Mouse (Mus musculus): Measurements from ENCODE around the gene Slc7a5. TPM values are rescaled to one million over a fixed set of nuclear protein-coding genes. Genes with fewer than 3 reads are reported as not detected.

The Slc7a5 gene
- polyA plus RNA-seq, 1 experiment from 2014 or later, result 38.7 TPM

- WGBS, result 56% methylated on average over 19 of the region's 19 CpGs
- Histone ChIP-seq H3K4me2 (peak overlapping the region; percentile 63), H3K9me3 (no peaks in the 10 kb centered on the region), H3K9ac (peak overlapping the region; percentile 67), H3K27ac (replicated peaks) (peak overlapping the region; percentile 76), H3K27me3 (no peaks in the 10 kb centered on the region), H3K36me3 (peaks cover 4% of the 10 kb centered on the region; the same call in 1 of the 2 replicates), H3K4me1 (replicated peaks) (peaks cover 50% of the 10 kb centered on the region), H3K4me3 (peak overlapping the region; percentile 34)
- ATAC-seq (ENCODE audit: low read depth), result no peak
Measured at GRCm38 (mm10) chr8:121948321-121949145, 41.0 kb upstream of the Slc7a5 start.

- peak overlapping the region; percentile 76 for H3K27ac ChIP-seq (replicated peaks)
- peaks cover 3% of the 10 kb centered on the region; the same call in 1 of the 2 replicates for H3K36me3 ChIP-seq
- H3K9me3 ChIP-seq, result no peaks in the 10 kb centered on the region
- H3K4me2 ChIP-seq, result peak overlapping the region; percentile 63
- peak overlapping the region; percentile 34 for H3K4me3 ChIP-seq
- peaks cover 43% of the 10 kb centered on the region for H3K4me1 ChIP-seq (replicated peaks)
- ATAC-seq (ENCODE audit: low read depth), result no peak
- no peaks in the 10 kb centered on the region for H3K27me3 ChIP-seq
- H3K9ac ChIP-seq, result peak overlapping the region; percentile 67
- WGBS, result 1% methylated on average over 18 of the region's 18 CpGs
Measured at GRCm38 (mm10) chr8:121947753-121948141, 40.3 kb upstream of the Slc7a5 start.

GRCm38 (mm10) chr8:121947047-121947752 lies 39.7 kb upstream of the Slc7a5 start:
- Histone ChIP-seq H3K4me3 (peak overlapping the region; percentile 34), H3K4me1 (replicated peaks) (peaks cover 37% of the 10 kb centered on the region), H3K36me3 (no peaks in the 10 kb centered on the region), H3K27ac (replicated peaks) (peak overlapping the region; percentile 75), H3K4me2 (peak overlapping the region; percentile 63), H3K27me3 (no peaks in the 10 kb centered on the region), H3K9ac (peak overlapping the region; percentile 67), H3K9me3 (no peaks in the 10 kb centered on the region)
- no peak for ATAC-seq (ENCODE audit: low read depth)
- 28% methylated on average over 19 of the region's 19 CpGs for WGBS

GRCm38 (mm10) chr8:121946351-121946750 lies 38.9 kb upstream of the Slc7a5 start:
- no peak overlapping the region for H3K4me2 ChIP-seq
- H3K27ac ChIP-seq (replicated peaks), result no peak overlapping the region
- 76% methylated on average over 7 of the region's 7 CpGs for WGBS
- no peak for ATAC-seq (ENCODE audit: low read depth)
- peaks cover 29% of the 10 kb centered on the region for H3K4me1 ChIP-seq (replicated peaks)
- no peak overlapping the region for H3K9ac ChIP-seq
- H3K9me3 ChIP-seq, result no peaks in the 10 kb centered on the region
- no peaks in the 10 kb centered on the region for H3K27me3 ChIP-seq
- H3K4me3 ChIP-seq, result no peak overlapping the region
- no peaks in the 10 kb centered on the region for H3K36me3 ChIP-seq

GRCm38 (mm10) chr8:121944831-121945230 lies 37.3 kb upstream of the Slc7a5 start, which contains the start of gene Car5a:
Car5a (minus strand) TSS chr8:121944904.
- H3K9ac ChIP-seq, result no peak within 1 kb of the TSS
- H3K27ac ChIP-seq (replicated peaks), result no peak within 1 kb of the TSS
- no peaks in the 10 kb centered on the region for H3K9me3 ChIP-seq
- H3K27me3 ChIP-seq, result no peaks in the 10 kb centered on the region
- no peak for ATAC-seq (ENCODE audit: low read depth)
- peaks cover 27% of the 10 kb centered on the region for H3K4me1 ChIP-seq (replicated peaks)
- H3K36me3 ChIP-seq, result no peaks in the 10 kb centered on the region
- no peak within 1 kb of the TSS for H3K4me3 ChIP-seq
- no peak within 1 kb of the TSS for H3K4me2 ChIP-seq

- Histone ChIP-seq H3K9ac (no peak overlapping the region), H3K4me3 (no peak overlapping the region), H3K4me1 (replicated peaks) (peaks cover 19% of the 10 kb centered on the region), H3K4me2 (no peak overlapping the region), H3K27ac (replicated peaks) (no peak overlapping the region), H3K9me3 (no peaks in the 10 kb centered on the region), H3K36me3 (no peaks in the 10 kb centered on the region), H3K27me3 (no peaks in the 10 kb centered on the region)
- WGBS, result 85% methylated on average over 8 of the region's 8 CpGs
- no peak for ATAC-seq (ENCODE audit: low read depth)
Measured at GRCm38 (mm10) chr8:121943716-121944115, 36.2 kb upstream of the Slc7a5 start.

- H3K9me3 ChIP-seq, result no peaks in the 10 kb centered on the region
- H3K4me1 ChIP-seq (replicated peaks), result peaks cover 13% of the 10 kb centered on the region
- no peak for ATAC-seq (ENCODE audit: low read depth)
- no peaks in the 10 kb centered on the region for H3K36me3 ChIP-seq
- no peak overlapping the region for H3K4me2 ChIP-seq
- H3K27ac ChIP-seq (replicated peaks), result no peak overlapping the region
- 55% methylated on average over 2 of the region's 2 CpGs for WGBS
- no peaks in the 10 kb centered on the region for H3K27me3 ChIP-seq
- no peak overlapping the region for H3K9ac ChIP-seq
- H3K4me3 ChIP-seq, result no peak overlapping the region
Measured at GRCm38 (mm10) chr8:121943057-121943540, 35.6 kb upstream of the Slc7a5 start.

GRCm38 (mm10) chr8:121938732-121939131 lies 31.2 kb upstream of the Slc7a5 start:
- H3K27me3 ChIP-seq, result no peaks in the 10 kb centered on the region
- no peak for ATAC-seq (ENCODE audit: low read depth)
- no peak overlapping the region for H3K9ac ChIP-seq
- H3K4me3 ChIP-seq, result no peak overlapping the region
- no peaks in the 10 kb centered on the region for H3K36me3 ChIP-seq
- H3K27ac ChIP-seq (replicated peaks), result no peak overlapping the region
- H3K9me3 ChIP-seq, result no peaks in the 10 kb centered on the region
- H3K4me2 ChIP-seq, result no peak overlapping the region
- WGBS, result 89% methylated on average over 7 of the region's 7 CpGs
- H3K4me1 ChIP-seq (replicated peaks), result peaks cover 27% of the 10 kb centered on the region

GRCm38 (mm10) chr8:121936391-121936790 lies 28.9 kb upstream of the Slc7a5 start:
- no peak overlapping the region for H3K4me3 ChIP-seq
- no peak overlapping the region for H3K9ac ChIP-seq
- no peak for ATAC-seq (ENCODE audit: low read depth)
- H3K27me3 ChIP-seq, result no peaks in the 10 kb centered on the region
- 56% methylated on average over 14 of the region's 14 CpGs for WGBS
- no peaks in the 10 kb centered on the region for H3K9me3 ChIP-seq
- H3K4me1 ChIP-seq (replicated peaks), result peaks cover 27% of the 10 kb centered on the region
- no peaks in the 10 kb centered on the region for H3K36me3 ChIP-seq
- H3K27ac ChIP-seq (replicated peaks), result peak overlapping the region; percentile 89
- H3K4me2 ChIP-seq, result no peak overlapping the region

GRCm38 (mm10) chr8:121935341-121936294 lies 28.1 kb upstream of the Slc7a5 start:
- H3K9me3 ChIP-seq, result no peaks in the 10 kb centered on the region
- H3K4me3 ChIP-seq, result no peak overlapping the region
- H3K4me2 ChIP-seq, result peak overlapping the region; percentile 24
- peak overlapping the region; percentile 53 for H3K9ac ChIP-seq
- peak; percentile 88 for ATAC-seq (ENCODE audit: low read depth)
- H3K36me3 ChIP-seq, result no peaks in the 10 kb centered on the region
- peaks cover 27% of the 10 kb centered on the region for H3K4me1 ChIP-seq (replicated peaks)
- H3K27ac ChIP-seq (replicated peaks), result peak overlapping the region; percentile 89
- 38% methylated on average over 12 of the region's 12 CpGs for WGBS
- no peaks in the 10 kb centered on the region for H3K27me3 ChIP-seq

GRCm38 (mm10) chr8:121934923-121935322 lies 27.4 kb upstream of the Slc7a5 start:
- Histone ChIP-seq H3K27me3 (no peaks in the 10 kb centered on the region), H3K9ac (peak overlapping the region; percentile 26; the same call in 1 of the 2 replicates), H3K4me1 (replicated peaks) (peaks cover 27% of the 10 kb centered on the region), H3K4me3 (no peak overlapping the region), H3K27ac (replicated peaks) (peak overlapping the region; percentile 89), H3K4me2 (peak overlapping the region; percentile 24), H3K9me3 (no peaks in the 10 kb centered on the region), H3K36me3 (no peaks in the 10 kb centered on the region)
- peak; percentile 41; the same call in 1 of the 2 replicates for ATAC-seq (ENCODE audit: low read depth)

Data from neural tube, embryonic 13.5 days (tissue).